Mouse (Mus musculus) layer of hippocampus, postnatal 10 days (tissue): ENCODE measurements around the gene 3110082I17Rik. TPM values are rescaled to one million over a fixed set of nuclear protein-coding genes. Genes with fewer than 3 reads are reported as not detected.

Source experiments
- DNase-seq, 2 experiments: peaks; one replicate each; pipeline ENCODE4 v3.0.0; 2021; ENCODE audit warnings: low spot score in 2 of 2
- total RNA-seq, 2 experiments: library from RNA; stranded (reverse); gene quantifications; 2 replicates each; pipeline ENCODE4 v1.2.3; 2021

The 3110082I17Rik gene
- total RNA-seq, 2 experiments from 2014 or later = 19.3 to 21.0 TPM

- DNase-seq = no peak
These were observed 5.2 kb downstream of the 3110082I17Rik start for GRCm38 (mm10) chr5:139455166-139455565.

- DNase-seq = no peak
These were observed 7.3 kb downstream of the 3110082I17Rik start for GRCm38 (mm10) chr5:139453031-139453430.

- peak in 1 of 2 experiments; percentile 13 for DNase-seq
These were observed 10.4 kb downstream of the 3110082I17Rik start for GRCm38 (mm10) chr5:139449926-139450325.

GRCm38 (mm10) chr5:139449161-139449791 is 11.1 kb downstream of the 3110082I17Rik start:
- no peak for DNase-seq

GRCm38 (mm10) chr5:139448025-139448424 is 12.3 kb downstream of the 3110082I17Rik start:
- peak in 1 of 2 experiments; percentile 53 for DNase-seq

GRCm38 (mm10) chr5:139445258-139445657 is 15.1 kb downstream of the 3110082I17Rik start:
- no peak for DNase-seq

GRCm38 (mm10) chr5:139442962-139443361 is 17.4 kb downstream of the 3110082I17Rik start:
- no peak for DNase-seq

GRCm38 (mm10) chr5:139442428-139442827 is 17.9 kb downstream of the 3110082I17Rik start:
- DNase-seq = no peak

- no peak for DNase-seq
These were observed 18.7 kb downstream of the 3110082I17Rik start for GRCm38 (mm10) chr5:139441726-139442018.

GRCm38 (mm10) chr5:139440926-139441725 is 19.2 kb downstream of the 3110082I17Rik start:
- DNase-seq = no peak

GRCm38 (mm10) chr5:139440451-139440850 is 19.9 kb downstream of the 3110082I17Rik start:
- peak in 1 of 2 experiments; percentile 63 for DNase-seq

- DNase-seq = peak in 1 of 2 experiments; percentile 49
These were observed 21.9 kb downstream of the 3110082I17Rik start for GRCm38 (mm10) chr5:139438440-139438839.

GRCm38 (mm10) chr5:139437769-139438168 is 22.6 kb downstream of the 3110082I17Rik start:
- no peak for DNase-seq

- DNase-seq = peak in 1 of 2 experiments; percentile 73
These were observed 25.4 kb downstream of the 3110082I17Rik start for GRCm38 (mm10) chr5:139434940-139435339.

- DNase-seq = peak in 1 of 2 experiments; percentile 30
These were observed 26.3 kb downstream of the 3110082I17Rik start for GRCm38 (mm10) chr5:139433842-139434568.

GRCm38 (mm10) chr5:139432747-139433508 is 27.4 kb downstream of the 3110082I17Rik start:
- no peak for DNase-seq

- peak in 1 of 2 experiments; percentile 13 for DNase-seq
These were observed 28.0 kb downstream of the 3110082I17Rik start for GRCm38 (mm10) chr5:139432333-139432732.

GRCm38 (mm10) chr5:139429818-139430341 is 30.4 kb downstream of the 3110082I17Rik start:
- DNase-seq = no peak

- DNase-seq = no peak
These were observed 32.3 kb downstream of the 3110082I17Rik start for GRCm38 (mm10) chr5:139427989-139428388.

GRCm38 (mm10) chr5:139427001-139427400 is 33.3 kb downstream of the 3110082I17Rik start:
- no peak for DNase-seq

GRCm38 (mm10) chr5:139425198-139425597 is 35.1 kb downstream of the 3110082I17Rik start:
- DNase-seq = no peak
